In genomic region chr9:90162243-90162925, GRCm38 (mm10) we compare ENCODE assay signal across 8 mouse cellular contexts. TPM values are rescaled to one million over a fixed set of nuclear protein-coding genes. Genes with fewer than 3 reads are reported as not detected.
DNase-seq lines count a peak whose midpoint lies in the region; ATAC-seq and TF ChIP-seq lines count a peak whose summit lies in the region.

No protein-coding gene starts in this region.

- peaks cover 23% of the 10 kb centered on the region for H3K4me1 ChIP-seq in forebrain, embryonic 12.5 days
- peaks cover 14% of the 10 kb centered on the region for H3K4me1 ChIP-seq in limb, embryonic 12.5 days (replicated peaks)
- H3K4me1 ChIP-seq in midbrain, embryonic 11.5 days (ENCODE audit: control insufficient read depth, insufficient read depth, low read length), result peaks cover 12% of the 10 kb centered on the region
- no peaks in the 10 kb centered on the region for H3K4me1 ChIP-seq in stomach, postnatal 0 days (replicated peaks; ENCODE audit: control insufficient read depth, insufficient read depth)

- H3K27ac ChIP-seq in forebrain, embryonic 12.5 days, result peak overlapping the region; percentile 85
- peak overlapping the region; percentile 13; the same call in 1 of the 2 replicates for H3K27ac ChIP-seq in limb, embryonic 12.5 days
- H3K27ac ChIP-seq in midbrain, embryonic 11.5 days (ENCODE audit: low read depth, low read length), result peak overlapping the region; percentile 80; the same call in 1 of the 2 replicates
- H3K27ac ChIP-seq in stomach, postnatal 0 days (replicated peaks), result 0 out of 2 replicates have a peak overlapping the region, but pooled peaks have one; percentile 49

- H3K36me3 ChIP-seq in forebrain, embryonic 12.5 days (replicated peaks), result no peaks in the 10 kb centered on the region
- H3K36me3 ChIP-seq in limb, embryonic 12.5 days, result peaks cover 6% of the 10 kb centered on the region; the same call in 1 of the 2 replicates
- H3K36me3 ChIP-seq in midbrain, embryonic 11.5 days (ENCODE audit: control insufficient read depth, insufficient read depth, low read length), result no peaks in the 10 kb centered on the region
- H3K36me3 ChIP-seq in stomach, postnatal 0 days (ENCODE audit: control insufficient read depth, insufficient read depth, low read length), result no peaks in the 10 kb centered on the region

- TF ChIP-seq EP300 in stomach, postnatal 0 days (optimal IDR thresholded peaks at IDR 0.05), result no peak

- peak; percentile 72 for TF ChIP-seq CTCF in stomach, postnatal 0 days (IDR thresholded peaks at IDR 0.05; ENCODE audit: low read depth)

- H3K9ac ChIP-seq in forebrain, embryonic 12.5 days, result peak overlapping the region; percentile 81
- peak overlapping the region; percentile 83 for H3K9ac ChIP-seq in limb, embryonic 12.5 days (replicated peaks)
- peak overlapping the region; percentile 84 for H3K9ac ChIP-seq in midbrain, embryonic 11.5 days (ENCODE audit: low read length)
- H3K9ac ChIP-seq in stomach, postnatal 0 days (ENCODE audit: low read length), result peak overlapping the region; percentile 71

- DNase-seq in urinary bladder, postnatal 25 days (ENCODE audit: low spot score), result peak; percentile 56
- no peak for DNase-seq in urinary bladder, adult 2 months (ENCODE audit: low spot score)
- DNase-seq in heart, postnatal 4 days, result peak; percentile 80
- peak; percentile 93 for DNase-seq in midbrain, embryonic 11.5 days (ENCODE audit: low spot score, missing footprints)
- peak; percentile 70 for DNase-seq in stomach, postnatal 0 days (ENCODE audit: low spot score)
- DNase-seq in left cerebral cortex, postnatal 25 days (ENCODE audit: low spot score in 2 of 2), result no peak

- peak; percentile 85 for ATAC-seq in forebrain, embryonic 12.5 days (ENCODE audit: low FRiP score)
- no peak; the same call in 1 of the 2 replicates for ATAC-seq in limb, embryonic 12.5 days (ENCODE audit: insufficient number of reproducible peaks, insufficient read depth, low FRiP score, low TSS enrichment, low read depth)
- ATAC-seq in midbrain, embryonic 11.5 days (ENCODE audit: low FRiP score), result peak; percentile 86
- peak; percentile 89 for ATAC-seq in stomach, postnatal 0 days (ENCODE audit: low FRiP score, low TSS enrichment)

- 9% methylated on average over 28 of the region's 29 CpGs for WGBS in forebrain, embryonic 12.5 days
- 10% methylated on average over 26 of the region's 29 CpGs for WGBS in limb, embryonic 12.5 days
- WGBS in midbrain, embryonic 11.5 days, result 10% methylated on average over 26 of the region's 29 CpGs
- WGBS in stomach, postnatal 0 days, result 10% methylated on average over 22 of the region's 29 CpGs

- peak overlapping the region; percentile 67 for H3K4me3 ChIP-seq in forebrain, embryonic 12.5 days (replicated peaks)
- H3K4me3 ChIP-seq in limb, embryonic 12.5 days (replicated peaks), result peak overlapping the region; percentile 76
- H3K4me3 ChIP-seq in midbrain, embryonic 11.5 days (ENCODE audit: low read depth, low read length), result peak overlapping the region; percentile 56
- H3K4me3 ChIP-seq in stomach, postnatal 0 days (ENCODE audit: low read depth, low read length), result peak overlapping the region; percentile 63

- H3K9me3 ChIP-seq in forebrain, embryonic 12.5 days, result no peaks in the 10 kb centered on the region
- 0 out of 2 replicates have a peak, but pooled peaks cover 5% of the 10 kb centered on the region for H3K9me3 ChIP-seq in limb, embryonic 12.5 days
- no peaks in the 10 kb centered on the region for H3K9me3 ChIP-seq in midbrain, embryonic 11.5 days (ENCODE audit: control insufficient read depth, low read length)
- no peaks in the 10 kb centered on the region for H3K9me3 ChIP-seq in stomach, postnatal 0 days (ENCODE audit: control insufficient read depth, low read length)

- no peaks in the 10 kb centered on the region for H3K27me3 ChIP-seq in forebrain, embryonic 12.5 days
- H3K27me3 ChIP-seq in limb, embryonic 12.5 days, result no peaks in the 10 kb centered on the region; the same call in 1 of the 2 replicates
- H3K27me3 ChIP-seq in midbrain, embryonic 11.5 days (ENCODE audit: control insufficient read depth, insufficient read depth, low read length), result no peaks in the 10 kb centered on the region
- H3K27me3 ChIP-seq in stomach, postnatal 0 days (ENCODE audit: control insufficient read depth, insufficient read depth, low read length), result no peaks in the 10 kb centered on the region

- H3K4me2 ChIP-seq in forebrain, embryonic 12.5 days, result peak overlapping the region; percentile 76
- H3K4me2 ChIP-seq in limb, embryonic 12.5 days, result peak overlapping the region; percentile 88
- H3K4me2 ChIP-seq in midbrain, embryonic 11.5 days, result peak overlapping the region; percentile 70
- peak overlapping the region; percentile 98 for H3K4me2 ChIP-seq in stomach, postnatal 0 days (replicated peaks; ENCODE audit: low read depth)

- intact Hi-C loops in left cerebral cortex, postnatal 25 days (cut with DNase I), result no loop called here

RNA-seq across cellular contexts. Expression of gene Adamts7, which starts 0.5 kb away (rescaled TPM):
- polyA plus RNA-seq in urinary bladder, adult 2 months (2012; rRNA removed), result 5.9 and 6.4 TPM in 2 replicates
- polyA plus RNA-seq in forebrain, embryonic 12.5 days (2016; fragmentation: Nextera tagmentation; extraction: Ambion mirVana), result 19.9 and 21.7 TPM in 2 replicates
- 10 to 100 TPM; 17.5 to 17.6 TPM for total RNA-seq in heart, postnatal 4 days (2021)
- polyA plus RNA-seq in limb, embryonic 12.5 days (2016; fragmentation: Nextera tagmentation; extraction: Ambion mirVana), result 18.9 and 20.2 TPM in 2 replicates
- 11.4 and 11.5 TPM in 2 replicates for polyA plus RNA-seq in midbrain, embryonic 11.5 days (2014; fragmentation: Nextera tagmentation; extraction: Ambion mirVana)
- polyA plus RNA-seq in stomach, postnatal 0 days (2015; fragmentation: Nextera tagmentation; extraction: Ambion mirVana), result 2.7 and 3.2 TPM in 2 replicates
- under 1 TPM; 0.23 to 0.30 TPM for total RNA-seq in left cerebral cortex, postnatal 25 days (2021)

RNA-seq across cellular contexts. Expression of gene Morf4l1, which starts 47.8 kb away (rescaled TPM):
- 399 and 411 TPM in 2 replicates for polyA plus RNA-seq in urinary bladder, adult 2 months (2012; rRNA removed)
- polyA plus RNA-seq in forebrain, embryonic 12.5 days (2016; fragmentation: Nextera tagmentation; extraction: Ambion mirVana), result 497 and 513 TPM in 2 replicates
- total RNA-seq in heart, postnatal 4 days (2021), result 100 to 1,000 TPM; 325 to 333 TPM
- 502 and 512 TPM in 2 replicates for polyA plus RNA-seq in limb, embryonic 12.5 days (2016; fragmentation: Nextera tagmentation; extraction: Ambion mirVana)
- polyA plus RNA-seq in midbrain, embryonic 11.5 days (2014; fragmentation: Nextera tagmentation; extraction: Ambion mirVana), result 573 and 605 TPM in 2 replicates
- 225 and 226 TPM in 2 replicates for polyA plus RNA-seq in stomach, postnatal 0 days (2015; fragmentation: Nextera tagmentation; extraction: Ambion mirVana)
- total RNA-seq in left cerebral cortex, postnatal 25 days (2021), result 100 to 1,000 TPM; 411 to 422 TPM

Comparison
In these comparisons a context has a peak if more than half of its experiments do, and no peak if none do; other contexts are left out.
1. DNase-seq: peak in urinary bladder, postnatal 25 days (single experiment), heart, postnatal 4 days (single experiment), midbrain, embryonic 11.5 days (single experiment) and stomach, postnatal 0 days (single experiment); none in urinary bladder, adult 2 months (single experiment) and left cerebral cortex, postnatal 25 days (0 of 2).
2. H3K27ac ChIP-seq: peak in every context shown above with its lines; median percentile 85 in forebrain, embryonic 12.5 days; 80 in midbrain, embryonic 11.5 days; 49 in stomach, postnatal 0 days; 13 in limb, embryonic 12.5 days.
3. Peak in every context shown above with its lines, with median percentiles within 50 percentile points of each other: H3K4me2 ChIP-seq, H3K4me3 ChIP-seq and H3K9ac ChIP-seq.